Mouse (Mus musculus): ENCODE data around the gene Spats1.
A peak's percentile ranks its signal among the peaks of the same experiment; 100 is the strongest.

Spats1 gene

DNA sequence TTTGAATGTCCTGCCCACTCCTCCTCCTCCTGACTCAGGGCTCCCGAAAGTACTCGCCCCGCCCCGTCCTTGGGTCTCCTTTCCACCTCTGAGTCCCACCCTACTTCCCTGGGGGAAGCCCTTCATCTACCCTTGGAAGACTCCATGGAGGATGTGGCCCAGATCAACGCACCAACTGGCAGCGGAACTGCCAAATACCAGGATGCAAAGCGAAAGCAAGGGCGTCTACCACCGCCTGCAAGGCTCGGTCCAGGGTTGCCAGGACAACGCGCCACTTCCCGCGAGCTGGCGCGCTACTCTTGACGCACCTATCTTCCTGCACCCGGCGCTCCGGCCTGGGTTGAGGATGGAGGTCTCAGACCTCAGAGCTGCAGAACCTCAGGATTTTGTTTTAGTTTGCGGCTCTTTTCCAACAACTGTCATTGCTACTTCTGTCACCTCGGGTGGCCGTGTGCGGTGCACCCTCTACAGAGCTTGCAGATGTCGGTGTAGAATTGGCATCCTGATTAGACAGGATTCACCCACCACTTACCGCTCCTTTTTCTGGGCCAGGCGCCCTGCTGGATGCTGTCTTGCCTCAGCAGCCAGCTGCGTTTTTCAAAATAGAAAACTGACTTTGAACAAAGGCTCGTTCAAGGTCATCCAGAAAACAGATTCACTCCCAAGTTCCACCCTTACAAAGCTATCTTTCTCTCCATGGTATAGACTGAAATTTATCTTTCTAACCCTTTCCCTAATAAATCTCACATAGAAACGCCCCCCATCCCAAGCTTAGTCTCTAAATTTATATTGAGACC, at the start of gene Spats1:
TSS of gene Spats1 (minus strand) at position 747 of the 797 bp plus-strand sequence.
- peak; percentile 81 for DNase-seq

DNA sequence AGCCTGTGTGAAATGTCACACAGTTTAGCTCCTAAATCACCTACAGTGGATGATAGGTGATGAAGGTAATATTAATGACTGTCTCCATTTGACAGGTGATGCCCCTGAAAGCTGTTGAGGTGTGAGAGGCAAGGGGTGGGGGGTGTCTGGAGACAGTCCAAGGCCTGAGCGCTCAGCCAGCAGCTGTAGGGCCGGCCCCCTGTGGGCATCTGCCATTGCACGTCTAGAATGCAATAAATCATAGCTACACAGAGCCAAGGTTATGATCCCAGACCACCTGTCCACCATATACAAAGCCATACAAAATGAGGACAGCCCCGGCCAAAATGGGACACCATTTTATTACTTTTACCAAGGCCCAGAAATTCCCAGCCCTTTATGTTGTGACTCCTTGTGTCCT, 49.7 kb upstream of the Spats1 start:
- DNase-seq: no peak

DNA sequence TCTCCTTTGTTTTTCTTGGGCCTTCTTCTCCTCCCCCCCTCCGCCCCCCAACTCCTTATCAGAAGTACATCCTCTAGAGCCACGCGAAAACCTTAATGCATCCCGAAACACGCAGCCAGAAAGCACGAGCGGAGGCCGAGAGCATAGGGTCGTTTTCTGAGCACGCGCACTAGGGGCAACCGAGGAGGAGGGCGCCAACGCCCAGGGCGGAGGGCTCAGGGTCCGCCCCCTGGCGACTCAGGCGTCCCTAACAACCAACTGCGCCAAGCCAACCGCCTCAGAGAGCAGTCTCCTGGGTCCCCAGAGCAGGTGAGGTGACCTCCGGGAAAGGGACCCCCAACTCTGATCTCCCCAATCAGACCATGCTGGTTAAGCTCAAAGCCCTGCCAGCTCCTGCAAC, 48.0 kb upstream of the Spats1 start, which contains the start of gene Tcte1:
TSS of gene Tcte1 (plus strand) at position 172 of the 400 bp plus-strand sequence.
- DNase-seq: peak; percentile 91

DNA sequence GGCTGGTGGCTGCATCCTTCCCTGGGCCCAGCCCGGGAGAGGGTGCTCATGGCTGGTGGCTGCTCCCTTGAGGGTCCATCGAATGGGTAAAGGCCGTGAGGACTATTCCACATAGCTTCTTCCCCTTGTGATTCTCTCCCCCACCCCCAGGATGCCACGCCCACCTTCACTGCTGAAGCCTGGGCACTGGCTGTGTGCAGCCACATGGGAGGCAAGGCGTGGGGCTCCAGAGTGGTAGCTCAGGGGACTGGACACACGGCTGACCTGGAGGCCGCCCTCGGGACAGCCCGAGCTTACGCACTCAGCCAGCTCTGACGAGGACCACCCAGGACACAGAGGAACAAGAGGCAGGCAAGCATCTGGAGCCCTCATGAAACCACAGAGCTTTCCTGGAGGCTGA, 44.9 kb upstream of the Spats1 start:
- no peak for DNase-seq

DNA sequence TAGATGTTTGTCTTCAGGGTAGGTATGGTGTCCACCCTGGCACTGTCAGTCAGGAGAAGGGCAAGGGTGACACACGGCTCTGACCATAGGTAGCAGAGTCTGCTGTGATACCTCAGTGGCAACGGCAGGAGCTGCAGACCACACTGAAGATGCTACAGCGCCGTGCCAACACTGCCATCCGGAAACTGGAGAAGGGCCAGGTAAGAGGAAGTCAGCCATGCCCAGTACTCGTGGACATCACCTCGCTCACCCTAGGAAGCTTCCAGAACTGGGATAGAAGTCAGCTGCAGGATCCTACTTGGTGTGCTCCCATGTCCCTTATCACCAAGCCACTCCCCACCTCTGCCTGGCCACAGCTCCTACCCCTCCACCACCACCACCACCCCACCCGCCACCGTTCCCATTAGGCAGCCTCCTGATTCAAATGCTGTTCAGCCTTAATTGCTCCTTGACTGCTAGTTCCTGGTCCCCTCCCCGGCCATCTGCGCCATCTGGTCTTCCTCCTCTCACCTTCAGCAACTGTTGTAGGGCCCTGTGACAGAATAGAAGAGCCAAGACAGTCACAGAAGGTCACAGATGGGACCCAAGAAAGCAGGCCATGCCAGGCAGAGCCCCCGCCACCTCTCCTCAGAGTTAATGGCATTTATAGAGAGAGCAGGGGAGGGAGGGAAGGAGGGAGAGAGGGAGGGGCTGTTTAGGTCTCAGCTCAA, 43.7 kb upstream of the Spats1 start:
- DNase-seq: no peak

DNA sequence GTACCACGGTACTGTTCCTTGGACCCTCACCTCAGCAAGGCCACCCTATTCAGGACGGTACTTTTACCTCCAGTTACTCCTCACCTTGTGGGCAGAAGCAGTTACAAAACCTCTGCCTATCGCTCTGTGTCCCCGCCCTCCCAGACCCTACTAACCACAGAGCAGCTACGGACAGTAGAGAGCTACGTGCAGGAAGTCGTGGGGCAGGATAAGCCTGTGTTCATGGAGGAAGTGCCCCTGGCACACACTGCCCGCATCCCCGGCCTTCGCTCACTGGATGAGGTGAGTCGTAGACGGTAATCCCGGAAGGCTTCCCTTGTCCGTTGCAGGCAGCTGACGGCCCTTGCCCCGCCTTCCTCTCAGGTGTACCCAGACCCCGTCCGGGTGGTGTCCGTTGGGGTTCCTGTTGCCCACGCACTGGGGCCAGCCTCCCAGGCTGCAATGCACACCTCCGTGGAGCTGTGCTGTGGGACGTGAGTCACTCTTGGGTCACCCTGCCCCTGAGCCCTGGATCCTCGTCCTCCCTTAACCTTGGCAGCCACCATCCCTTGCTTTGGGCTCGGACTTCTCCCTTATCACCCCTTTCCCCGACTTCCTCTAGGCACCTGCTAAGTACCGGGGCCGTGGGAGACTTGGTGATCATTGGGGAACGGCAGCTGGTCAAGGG, 42.5 kb upstream of the Spats1 start:
- no peak for DNase-seq

DNA sequence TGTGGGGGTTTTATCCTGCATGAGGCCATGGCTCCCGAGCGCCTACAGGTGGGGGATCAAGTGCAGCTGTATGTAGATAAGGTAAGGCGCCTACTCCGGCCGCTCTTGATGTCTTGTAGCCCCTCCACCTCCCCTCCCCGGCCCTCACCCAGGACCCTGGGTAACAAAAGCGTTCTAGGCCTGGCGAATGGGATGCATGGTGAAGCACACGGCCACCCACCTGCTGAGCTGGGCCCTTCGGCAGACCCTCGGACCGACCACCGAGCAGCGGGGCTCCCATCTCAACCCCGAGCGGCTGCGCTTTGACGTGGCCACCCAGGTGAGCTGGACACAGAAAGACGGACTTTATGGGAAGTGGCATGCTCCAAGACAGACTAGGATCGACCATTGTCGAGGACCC, 41.9 kb upstream of the Spats1 start:
- no peak for DNase-seq

DNA sequence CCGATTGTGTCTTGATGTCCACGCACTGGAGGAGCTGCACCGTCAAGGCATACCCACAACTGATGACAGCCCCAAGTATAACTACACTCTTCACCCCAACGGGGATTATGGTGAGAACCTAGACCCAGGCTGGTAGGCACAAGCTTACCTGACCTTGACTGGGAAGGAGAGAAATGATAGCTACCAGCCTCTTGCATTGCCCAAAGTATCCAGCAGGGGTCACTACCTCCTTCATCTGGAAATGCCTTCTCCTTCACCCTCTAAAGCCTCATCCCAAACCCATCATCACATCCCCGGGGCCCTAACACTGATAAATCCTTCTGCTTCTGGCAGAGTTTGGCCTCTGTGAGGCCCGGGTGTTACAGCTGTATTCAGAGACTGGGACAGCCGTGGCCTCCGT, 41.3 kb upstream of the Spats1 start:
- peak; percentile 71 for DNase-seq

DNA sequence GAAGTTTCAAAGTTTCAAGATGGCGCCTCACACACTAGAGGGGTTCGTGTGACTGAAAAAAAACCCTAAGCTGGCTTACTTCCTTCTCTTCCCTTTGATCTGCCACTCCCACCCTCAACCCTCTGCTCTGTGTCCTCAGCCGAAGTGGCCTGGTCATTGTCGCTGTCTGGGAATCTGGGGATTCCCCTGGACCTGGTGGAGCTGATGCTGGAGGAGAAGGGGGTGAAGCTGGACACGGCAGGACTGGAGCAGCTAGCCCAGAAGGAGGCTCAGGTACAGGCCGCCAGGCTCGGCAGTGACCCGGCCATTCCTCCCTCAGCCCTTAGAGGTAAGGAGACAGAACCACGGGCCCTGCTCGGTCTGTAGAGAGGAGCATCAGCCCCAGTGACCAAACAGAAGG, 40.6 kb upstream of the Spats1 start:
- DNase-seq: no peak

DNA sequence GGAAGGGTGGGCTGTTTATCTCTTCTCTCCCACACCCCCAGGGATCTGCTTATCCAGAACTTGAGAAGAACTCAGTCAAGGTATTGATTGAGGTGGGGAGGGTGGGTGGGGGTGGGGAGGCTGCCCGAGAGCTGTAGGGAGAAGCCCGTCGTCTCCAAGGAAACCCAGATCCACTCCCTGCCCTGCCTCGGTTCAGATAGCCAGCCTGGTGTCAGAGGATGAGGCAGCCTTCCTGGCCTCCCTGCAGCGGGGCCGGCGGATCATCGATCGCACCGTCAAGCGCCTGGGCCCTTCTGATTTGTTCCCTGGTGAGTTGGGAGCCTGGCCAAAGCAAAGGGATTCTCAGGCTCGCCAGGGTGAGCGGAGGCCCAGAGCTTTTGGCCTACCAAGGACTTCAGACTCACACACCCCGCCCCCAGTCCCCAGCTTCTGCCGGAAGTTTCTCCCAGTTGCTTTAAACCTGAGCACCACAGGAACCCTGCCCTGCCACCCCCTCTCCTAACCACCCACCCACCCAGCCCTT, 40.0 kb upstream of the Spats1 start:
- no peak for DNase-seq

DNA sequence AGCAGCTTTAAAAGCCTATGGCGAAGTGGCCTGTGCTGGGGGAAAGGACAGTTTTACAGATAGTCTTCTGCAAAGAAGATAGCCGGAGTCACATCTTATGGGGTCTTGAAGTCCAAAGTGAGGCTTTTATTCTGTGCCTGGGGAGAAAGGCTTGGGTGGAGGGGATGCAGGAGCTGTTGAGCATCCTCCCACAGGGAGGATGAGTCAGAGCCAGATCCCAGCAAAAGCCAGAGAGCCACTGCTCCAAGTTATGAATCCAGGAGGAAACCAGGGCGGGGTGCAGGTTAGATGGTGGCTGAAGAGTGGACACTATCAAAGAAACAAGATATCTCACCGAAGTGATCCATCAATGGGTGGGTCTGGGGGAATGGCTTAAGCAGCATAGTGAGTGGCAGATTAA, 36.5 kb upstream of the Spats1 start:
- DNase-seq: no peak

DNA sequence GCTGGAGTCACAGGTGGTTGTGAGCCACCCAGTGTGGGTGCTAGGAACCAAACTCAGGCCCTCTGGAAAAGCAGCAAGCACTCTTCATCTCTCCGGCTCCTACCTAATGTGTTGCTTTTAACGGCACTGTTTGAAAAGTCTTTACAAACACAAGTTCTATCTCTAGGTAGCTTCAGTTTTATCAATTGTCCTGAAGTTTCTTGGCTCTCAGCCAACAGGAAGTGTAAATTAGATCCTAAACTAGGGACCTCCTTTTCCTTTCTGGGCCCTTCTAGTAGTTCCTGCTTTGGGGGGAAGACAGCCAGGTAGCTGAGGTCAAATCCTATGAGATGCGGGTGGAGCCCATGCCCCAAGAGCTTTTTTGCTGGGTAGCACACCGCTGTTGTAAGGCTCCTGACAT, 35.7 kb upstream of the Spats1 start:
- no peak for DNase-seq

DNA sequence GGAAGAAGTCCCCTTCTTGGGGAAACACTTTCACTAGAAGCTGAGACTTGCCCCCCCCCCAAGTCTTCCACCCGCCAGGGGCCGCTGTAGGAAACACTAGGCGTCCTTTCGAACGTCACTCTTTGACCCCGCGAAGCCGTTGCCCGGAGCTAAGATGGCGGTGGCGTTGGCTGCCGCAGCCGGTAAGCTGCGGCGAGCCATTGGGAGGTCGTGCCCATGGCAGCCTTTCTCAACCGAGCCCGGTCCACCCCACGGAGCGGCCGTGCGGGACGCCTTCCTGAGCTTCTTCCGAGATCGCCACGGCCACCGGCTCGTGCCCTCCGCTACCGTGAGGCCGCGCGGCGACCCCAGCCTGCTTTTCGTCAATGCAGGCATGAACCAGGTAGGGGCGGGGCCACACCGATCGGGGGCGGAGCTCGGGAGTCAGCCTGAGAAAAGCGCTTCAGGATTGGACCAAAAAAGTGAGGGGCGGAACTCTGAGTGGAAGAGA, 31.5 kb upstream of the Spats1 start, which contains the start of gene Aars2:
TSS of gene Aars2 (plus strand) at position 142 of the 490 bp plus-strand sequence.
- peak; percentile 96 for DNase-seq

DNA sequence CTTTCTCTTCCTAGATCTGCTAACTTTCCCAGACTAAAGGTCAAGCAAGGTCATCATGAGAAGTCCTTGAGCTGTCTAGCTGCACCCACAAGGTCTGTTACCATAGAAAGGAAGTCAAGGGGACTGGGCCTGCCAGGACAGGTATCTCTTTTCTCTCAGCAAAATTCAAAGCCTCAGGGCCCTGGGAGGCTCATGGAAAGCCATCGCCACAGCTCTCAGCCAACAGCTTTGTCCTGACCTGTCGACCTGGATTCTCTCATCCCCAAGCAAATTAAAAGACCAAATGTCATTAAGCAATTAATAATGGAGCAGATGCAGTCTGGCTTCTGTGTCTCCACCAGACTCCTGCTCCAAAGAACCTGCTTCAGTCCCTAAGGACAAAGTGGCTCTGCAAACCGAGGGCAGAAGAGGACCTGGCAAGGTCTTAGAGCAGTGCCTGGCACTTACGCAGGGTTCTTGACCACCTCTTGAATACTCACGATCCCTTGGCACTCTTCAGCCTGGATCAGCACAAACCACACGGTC, 30.8 kb upstream of the Spats1 start:
- DNase-seq: no peak

DNA sequence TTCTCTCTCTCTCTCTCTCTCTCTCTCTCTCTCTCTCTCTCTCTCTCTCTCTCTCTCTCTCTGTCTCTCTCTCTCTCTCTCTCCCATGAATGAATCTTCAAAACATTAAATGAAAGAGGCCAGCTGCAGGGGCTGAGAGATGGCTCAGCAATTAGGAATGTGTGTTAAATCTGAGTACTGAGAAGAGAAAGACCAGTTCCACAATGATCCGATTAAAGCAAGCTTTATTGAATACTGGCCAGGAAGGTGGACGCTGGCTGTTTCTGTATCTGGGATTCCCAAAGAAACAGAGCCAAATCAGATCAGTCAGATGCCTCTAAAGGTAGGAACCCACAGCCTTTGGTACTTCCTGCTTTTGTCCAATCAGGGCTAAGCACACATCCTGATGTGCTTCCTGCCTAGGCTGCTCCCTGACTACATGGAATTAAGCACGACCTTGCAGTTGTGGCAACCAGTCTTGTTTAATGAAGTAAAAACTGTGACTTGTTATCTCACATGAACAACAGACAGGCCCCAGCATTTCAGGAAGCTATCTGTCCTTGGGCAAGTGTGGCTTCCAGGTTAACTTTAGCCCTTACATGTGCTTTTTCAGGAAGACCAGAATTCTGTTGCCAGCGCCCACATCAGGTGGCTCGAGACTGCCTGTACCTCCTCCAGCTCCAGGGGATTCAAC, 28.2 kb upstream of the Spats1 start:
- DNase-seq: no peak

DNA sequence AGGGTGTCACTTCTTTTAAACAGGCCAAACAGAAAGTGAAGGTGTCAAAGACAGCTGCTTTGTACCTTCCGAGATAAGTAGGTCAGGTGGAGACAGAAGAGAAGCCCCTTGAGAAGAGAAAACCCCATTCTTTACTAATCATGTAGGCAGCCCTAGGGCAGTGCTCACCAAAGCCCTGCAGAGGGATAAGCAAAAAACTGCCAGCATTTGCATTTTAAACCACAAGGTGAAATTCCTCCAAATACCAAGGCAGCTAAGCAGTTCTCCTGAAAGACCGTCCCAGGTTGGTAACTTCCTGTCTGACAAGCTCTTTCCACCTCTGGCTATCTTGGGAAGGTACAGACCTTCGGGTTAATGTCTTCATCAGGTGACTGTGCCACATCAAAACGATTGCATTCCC, 27.1 kb upstream of the Spats1 start:
- no peak for DNase-seq

DNA sequence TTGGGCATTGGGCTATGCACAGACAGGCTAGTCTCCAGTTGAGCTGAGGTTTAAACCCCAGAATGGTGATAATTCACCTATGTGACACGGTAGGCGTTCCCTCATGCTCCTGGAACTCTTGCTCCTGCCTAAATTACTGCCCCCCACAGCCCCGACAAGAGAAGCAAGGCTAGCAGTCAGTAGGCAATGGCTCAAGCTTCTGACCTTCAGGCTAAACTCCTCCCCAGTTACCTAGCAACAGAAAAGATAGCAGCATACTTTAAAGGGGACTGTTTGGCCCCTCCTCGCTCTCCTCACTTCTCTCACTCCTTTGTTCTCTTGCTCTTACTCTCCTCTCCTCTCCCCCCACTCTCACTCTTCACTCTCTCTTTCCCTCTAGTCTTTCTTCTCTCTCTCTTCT, 25.8 kb upstream of the Spats1 start:
- no peak for DNase-seq

DNA sequence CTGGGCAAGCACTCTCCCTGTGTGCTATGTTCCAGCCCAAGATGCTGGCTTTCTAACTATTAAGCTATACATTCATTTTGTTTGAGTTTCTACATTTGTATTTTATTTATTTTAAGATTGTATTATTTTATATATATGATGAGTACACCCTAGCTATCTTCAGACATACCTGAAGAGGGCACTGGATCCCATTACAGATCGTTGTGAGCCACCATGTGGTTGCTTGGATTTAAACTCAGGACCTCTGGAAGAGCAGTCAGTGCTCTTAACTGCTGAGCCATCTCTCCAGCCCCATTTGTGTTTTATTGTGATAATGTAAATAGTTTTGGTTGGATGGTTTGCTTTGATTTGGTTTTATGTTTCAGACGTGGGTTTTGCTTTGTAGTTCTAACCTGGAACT, 24.3 kb upstream of the Spats1 start:
- no peak for DNase-seq

DNA sequence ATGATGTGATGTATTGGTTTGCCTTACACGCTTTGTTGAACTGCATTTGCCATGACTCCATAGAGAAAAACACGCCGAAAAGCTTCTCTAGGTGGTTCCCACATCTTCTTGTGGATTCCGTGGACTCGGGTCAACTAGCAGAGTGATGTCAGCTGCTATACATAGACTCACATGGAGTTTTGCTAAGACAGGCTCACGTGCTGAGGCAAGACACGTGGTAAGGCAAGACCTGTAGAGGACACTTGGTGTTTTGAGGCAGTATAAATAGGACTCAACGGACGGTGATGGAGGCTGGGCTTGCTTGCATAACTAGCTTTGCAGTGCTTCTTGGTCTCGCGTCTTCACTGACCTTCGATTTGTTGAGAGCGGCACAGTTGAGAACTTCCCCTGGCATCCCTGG, 23.2 kb upstream of the Spats1 start:
- no peak for DNase-seq

DNA sequence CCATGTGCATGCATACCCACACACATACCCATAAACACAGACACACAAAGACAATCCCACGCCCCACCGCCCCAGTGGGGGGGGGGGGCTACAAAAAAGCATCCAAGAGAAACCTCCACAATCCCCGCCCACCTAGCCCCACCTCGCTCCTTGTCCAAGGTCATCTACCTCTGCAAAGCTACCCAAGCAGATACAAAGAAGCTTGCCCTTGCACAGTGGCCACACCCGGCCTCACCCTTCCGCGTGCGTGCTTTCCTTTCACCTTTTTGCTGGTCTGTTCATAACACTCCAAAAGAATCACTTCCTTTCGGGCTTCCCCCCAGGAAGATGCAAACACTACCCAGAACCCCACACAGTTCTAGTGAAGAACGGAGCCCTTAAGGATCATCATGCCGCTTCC, 20.2 kb upstream of the Spats1 start:
- DNase-seq: no peak

DNA sequence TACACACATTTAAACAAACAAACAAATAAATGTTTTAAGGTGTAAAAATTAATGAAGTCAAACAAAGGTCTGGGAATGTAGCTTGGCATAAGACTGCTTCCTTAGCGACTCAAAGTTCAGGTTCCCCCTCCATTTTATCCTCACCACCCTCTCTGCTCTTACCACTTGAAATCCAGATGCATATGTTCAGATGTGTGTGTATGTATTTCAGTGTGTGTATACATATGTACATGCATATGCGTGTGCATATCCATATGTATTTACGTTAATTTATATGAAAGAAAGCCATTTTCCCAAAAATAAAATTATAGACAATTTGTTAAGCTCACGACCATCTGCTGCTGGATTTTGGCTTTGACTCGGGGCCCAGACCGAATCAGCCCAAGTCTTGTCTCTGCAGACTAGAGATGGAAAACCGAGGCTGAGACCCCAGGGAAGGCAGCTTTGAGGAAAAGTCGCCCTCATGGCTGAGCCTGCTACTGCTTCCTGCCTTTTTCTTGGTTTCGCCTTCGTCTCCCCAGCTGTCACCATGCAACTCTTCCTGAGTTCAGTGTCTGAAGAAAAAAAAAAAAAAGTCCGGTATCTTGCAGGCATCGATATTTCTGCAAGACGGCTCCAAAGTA, 15.4 kb upstream of the Spats1 start:
- DNase-seq: no peak

DNA sequence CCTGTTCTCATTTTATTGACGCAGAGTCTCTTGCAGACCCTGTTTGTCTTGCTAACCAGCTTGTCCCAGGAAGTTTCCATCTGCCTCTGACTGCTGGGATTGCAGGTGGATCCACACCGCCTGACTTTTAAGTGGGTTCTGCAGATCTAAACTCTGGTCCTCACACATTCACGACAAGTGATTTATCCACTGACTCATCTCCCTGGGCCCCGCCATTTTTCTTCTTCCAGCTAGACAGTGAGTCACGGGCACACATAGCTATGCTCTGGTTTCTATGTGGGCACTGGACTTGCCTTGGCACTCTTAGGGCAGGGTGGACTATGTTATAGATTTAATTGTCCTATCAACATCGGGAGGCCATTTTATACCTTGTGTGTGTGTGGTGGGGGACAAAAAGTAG, 14.5 kb upstream of the Spats1 start:
- no peak for DNase-seq
